Mouse (Mus musculus) midbrain, embryonic 11.5 days (tissue): ENCODE data around the gene Mdm2. TPM values are rescaled to one million over a fixed set of nuclear protein-coding genes. Genes with fewer than 3 reads are reported as not detected.

Experiments
- ATAC-seq: fragments of 200-750 bp; cut with Nextera tagmentation; 2 replicates; pipeline ENCODE4 v1.8.0; 2017; ENCODE audit warnings: moderate TSS enrichment, moderate library complexity; ENCODE audit not compliant: low FRiP score
- DNase-seq: peaks from one replicate; pipeline ENCODE4 v3.0.0; 2015; ENCODE audit warnings: low spot score; ENCODE audit errors: missing footprints
- H3K27ac ChIP-seq: fragments of 300-500 bp; sonication (generic); 2 replicates; pipeline ENCODE4 v1.5.1; 2014; ENCODE audit warnings: low read depth, low read length
- H3K27me3 ChIP-seq: fragments of 300-500 bp; sonication (generic); 2 replicates; pipeline ENCODE4 v1.6.1; 2014; ENCODE audit warnings: mild to moderate bottlenecking, low read length, moderate library complexity, mixed read lengths; ENCODE audit not compliant: control insufficient read depth, insufficient read depth
- H3K36me3 ChIP-seq: fragments of 300-500 bp; sonication (generic); 2 replicates; pipeline ENCODE4 v1.6.1; 2014; ENCODE audit warnings: mild to moderate bottlenecking, low read length, moderate library complexity, mixed read lengths; ENCODE audit not compliant: control insufficient read depth, insufficient read depth
- H3K4me1 ChIP-seq: fragments of 300-500 bp; sonication (generic); 2 replicates; pipeline ENCODE4 v1.6.1; 2014; ENCODE audit warnings: low read length; ENCODE audit not compliant: control insufficient read depth, insufficient read depth
- H3K4me2 ChIP-seq: fragments of 300-500 bp; sonication (generic); 2 replicates; pipeline ENCODE4 v1.6.1; 2014; ENCODE audit warnings: mild to moderate bottlenecking, moderate library complexity
- H3K4me3 ChIP-seq: fragments of 300-500 bp; sonication (generic); 2 replicates; pipeline ENCODE4 v1.5.1; 2014; ENCODE audit warnings: low read depth, low read length
- H3K9ac ChIP-seq: fragments of 300-500 bp; sonication (generic); 2 replicates; pipeline ENCODE4 v1.6.1; 2014; ENCODE audit warnings: low read length
- H3K9me3 ChIP-seq: fragments of 300-500 bp; sonication (generic); 2 replicates; pipeline ENCODE4 v1.6.1; 2016; ENCODE audit warnings: low read length; ENCODE audit not compliant: control insufficient read depth
- WGBS: fragments of 180-500 bp; shearing (Covaris S2); extraction: QIAGEN DNeasy Blood & Tissue Kit; methylation state at CpG from one replicate; pipeline ENCODE4 v1.1.7; 2014; 5-methylcytosine and 5-hydroxymethylcytosine counted together
- polyA plus RNA-seq: library from polyadenylated mRNA; unstranded; fragments of >200 nt; fragmentation: Nextera tagmentation; extraction: Ambion mirVana; gene quantifications from 2 replicates; pipeline ENCODE4 v1.2.1, GENCODE M21; 2014

The Mdm2 gene
- polyA plus RNA-seq, 1 experiment from 2014 or later, result 67.5 TPM

DNA sequence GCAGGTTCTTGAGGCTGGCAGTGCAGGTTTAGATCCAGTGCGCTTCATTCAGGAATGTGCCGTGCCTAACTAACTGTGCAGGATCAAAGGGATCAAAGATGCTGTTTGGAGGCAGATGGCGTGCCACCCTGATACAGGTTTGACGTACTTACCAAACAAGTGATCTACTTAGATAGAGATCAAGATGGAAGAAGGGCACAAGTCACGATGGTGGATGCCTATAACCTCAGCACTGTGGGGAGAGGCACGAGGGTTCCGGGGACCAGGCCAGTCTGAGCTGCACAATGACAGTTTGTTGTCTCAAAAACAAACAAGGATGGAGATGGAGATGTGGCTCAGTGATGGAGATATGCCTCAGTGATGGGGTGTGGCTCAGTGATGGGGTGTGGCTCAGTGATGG, 59.8 kb downstream of the Mdm2 start:
- Histone ChIP-seq H3K4me2 (no peak overlapping the region), H3K4me1 (no peaks in the 10 kb centered on the region), H3K27ac (no peak overlapping the region), H3K36me3 (no peaks in the 10 kb centered on the region), H3K9me3 (no peaks in the 10 kb centered on the region), H3K27me3 (no peaks in the 10 kb centered on the region), H3K4me3 (no peak overlapping the region), H3K9ac (no peak overlapping the region)
- WGBS, result 92% methylated on average over 7 of the region's 7 CpGs
- DNase-seq, result no peak
- no peak for ATAC-seq

DNA sequence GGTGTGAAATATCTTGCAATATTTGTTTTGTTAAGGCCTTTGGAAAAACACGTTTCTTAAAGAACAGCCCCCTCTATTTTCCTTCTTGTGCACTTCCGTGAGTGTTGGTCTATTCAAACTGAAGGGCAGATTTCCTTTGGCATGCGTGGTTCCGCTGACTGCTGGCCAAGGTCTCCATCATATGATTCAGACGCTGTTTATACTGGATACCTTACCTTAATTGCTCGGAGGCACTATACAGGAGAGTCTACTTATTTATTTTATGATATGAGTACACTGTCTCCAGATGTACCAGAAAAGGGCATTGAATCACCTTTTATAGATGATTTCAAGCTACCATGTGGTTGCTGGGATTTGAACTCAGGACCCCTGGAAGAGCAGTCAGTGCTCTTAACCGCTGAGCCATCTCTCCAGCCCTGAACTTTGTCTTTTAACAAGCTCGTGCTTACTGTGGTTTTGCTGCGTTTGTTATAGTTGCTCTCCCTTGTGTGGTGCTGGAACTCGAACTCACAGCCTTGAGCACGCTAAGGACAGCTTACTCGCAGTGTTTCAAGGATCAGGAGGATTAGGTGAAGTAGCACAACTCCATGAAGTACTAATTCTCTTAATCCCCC, 60.4 kb downstream of the Mdm2 start:
- Histone ChIP-seq H3K4me2 (no peak overlapping the region), H3K27ac (no peak overlapping the region), H3K4me1 (no peaks in the 10 kb centered on the region), H3K36me3 (no peaks in the 10 kb centered on the region), H3K4me3 (no peak overlapping the region), H3K9me3 (no peaks in the 10 kb centered on the region), H3K9ac (no peak overlapping the region), H3K27me3 (no peaks in the 10 kb centered on the region)
- no peak for DNase-seq
- no peak for ATAC-seq
- 88% methylated on average over 12 of the region's 12 CpGs for WGBS

GRCm38 (mm10) chr10:117649292-117650041, 61.1 kb downstream of the Mdm2 start:
- Histone ChIP-seq H3K9me3 (no peaks in the 10 kb centered on the region), H3K27me3 (no peaks in the 10 kb centered on the region), H3K4me3 (no peak overlapping the region), H3K4me2 (no peak overlapping the region), H3K27ac (no peak overlapping the region), H3K4me1 (no peaks in the 10 kb centered on the region), H3K9ac (no peak overlapping the region), H3K36me3 (no peaks in the 10 kb centered on the region)
- DNase-seq, result no peak
- WGBS, result 89% methylated on average over 11 of the region's 11 CpGs
- ATAC-seq, result no peak

DNA sequence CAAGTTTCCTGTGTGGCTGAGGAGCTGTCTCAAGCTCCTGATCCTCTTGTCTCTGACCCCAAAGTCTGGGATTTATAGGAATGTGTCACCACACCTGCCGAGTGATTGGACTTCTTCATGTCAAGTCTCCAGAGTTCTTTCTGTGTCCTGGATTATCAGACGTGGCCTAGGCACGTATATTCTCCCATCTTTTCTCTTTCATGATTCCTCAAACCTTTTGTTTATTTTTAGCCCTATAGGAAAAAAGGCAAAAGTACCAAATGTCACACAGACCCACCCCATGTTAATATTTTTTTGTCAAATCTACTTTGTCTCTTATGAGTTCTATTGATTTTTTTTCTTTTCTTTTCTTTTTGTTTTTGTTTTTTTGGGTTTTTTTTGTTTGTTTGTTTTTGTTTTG, 61.9 kb downstream of the Mdm2 start:
- no peaks in the 10 kb centered on the region for H3K36me3 ChIP-seq
- H3K4me2 ChIP-seq, result no peak overlapping the region
- no peak overlapping the region for H3K4me3 ChIP-seq
- no peak for ATAC-seq
- H3K4me1 ChIP-seq, result no peaks in the 10 kb centered on the region
- no peak overlapping the region for H3K27ac ChIP-seq
- DNase-seq, result no peak
- no peaks in the 10 kb centered on the region for H3K27me3 ChIP-seq
- WGBS, result 82% methylated on average over 3 of the region's 3 CpGs
- no peaks in the 10 kb centered on the region for H3K9me3 ChIP-seq
- no peak overlapping the region for H3K9ac ChIP-seq

- Histone ChIP-seq H3K27ac (no peak overlapping the region), H3K9ac (no peak overlapping the region), H3K36me3 (no peaks in the 10 kb centered on the region), H3K4me1 (no peaks in the 10 kb centered on the region), H3K9me3 (no peaks in the 10 kb centered on the region), H3K27me3 (no peaks in the 10 kb centered on the region), H3K4me2 (no peak overlapping the region), H3K4me3 (no peak overlapping the region)
- ATAC-seq (no peak), DNase-seq (no peak)
- WGBS, result 84% methylated on average over 2 of the region's 2 CpGs
These were observed 62.5 kb downstream of the Mdm2 start for GRCm38 (mm10) chr10:117647964-117648472.

- WGBS, result 64% methylated on average over 13 of the region's 13 CpGs
- no peak overlapping the region for H3K27ac ChIP-seq
- ATAC-seq (peak; percentile 61; the same call in 1 of the 2 replicates), DNase-seq (no peak)
- no peak overlapping the region for H3K4me3 ChIP-seq
- H3K36me3 ChIP-seq, result no peaks in the 10 kb centered on the region
- H3K4me2 ChIP-seq, result no peak overlapping the region
- H3K4me1 ChIP-seq, result no peaks in the 10 kb centered on the region
- no peaks in the 10 kb centered on the region for H3K9me3 ChIP-seq
- H3K9ac ChIP-seq, result no peak overlapping the region
- H3K27me3 ChIP-seq, result no peaks in the 10 kb centered on the region
These were observed 63.4 kb downstream of the Mdm2 start for GRCm38 (mm10) chr10:117647158-117647505.

DNA sequence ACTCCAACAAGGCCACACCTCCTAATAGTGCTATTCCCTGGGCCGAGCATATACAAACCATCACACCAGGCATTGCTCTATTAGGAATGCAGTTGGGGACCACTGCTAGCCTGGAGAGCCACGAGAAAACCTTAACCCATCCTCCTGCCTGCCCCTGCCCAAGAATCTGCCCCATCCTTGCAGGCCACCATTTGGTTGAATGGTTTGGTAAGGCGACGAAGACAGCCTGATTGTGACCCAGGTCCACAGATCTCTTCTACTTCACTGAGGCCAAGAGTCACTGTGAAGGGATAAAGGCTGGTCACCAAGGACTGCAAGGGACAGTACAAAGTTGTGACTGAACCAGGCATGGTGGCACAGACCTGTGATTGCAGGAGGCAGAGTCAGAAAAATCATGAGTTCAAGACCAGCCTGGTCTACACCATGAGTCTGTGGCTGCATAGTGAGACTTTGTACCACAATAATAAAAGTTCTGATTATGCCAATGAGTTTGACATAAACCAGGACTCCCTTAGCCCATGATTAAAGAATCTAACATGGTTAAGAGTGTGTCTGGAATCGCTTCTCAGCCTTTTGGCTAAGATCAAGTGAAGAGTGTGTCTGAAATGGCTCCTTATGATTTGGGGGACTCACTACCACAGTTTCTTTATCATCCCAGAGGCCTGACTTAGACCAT, 63.9 kb downstream of the Mdm2 start:
- H3K36me3 ChIP-seq, result no peaks in the 10 kb centered on the region
- no peaks in the 10 kb centered on the region for H3K9me3 ChIP-seq
- DNase-seq (no peak), ATAC-seq (no peak)
- H3K4me2 ChIP-seq, result no peak overlapping the region
- H3K9ac ChIP-seq, result no peak overlapping the region
- no peaks in the 10 kb centered on the region for H3K27me3 ChIP-seq
- no peaks in the 10 kb centered on the region for H3K4me1 ChIP-seq
- WGBS, result 87% methylated on average over 5 of the region's 5 CpGs
- no peak overlapping the region for H3K27ac ChIP-seq
- no peak overlapping the region for H3K4me3 ChIP-seq

DNA sequence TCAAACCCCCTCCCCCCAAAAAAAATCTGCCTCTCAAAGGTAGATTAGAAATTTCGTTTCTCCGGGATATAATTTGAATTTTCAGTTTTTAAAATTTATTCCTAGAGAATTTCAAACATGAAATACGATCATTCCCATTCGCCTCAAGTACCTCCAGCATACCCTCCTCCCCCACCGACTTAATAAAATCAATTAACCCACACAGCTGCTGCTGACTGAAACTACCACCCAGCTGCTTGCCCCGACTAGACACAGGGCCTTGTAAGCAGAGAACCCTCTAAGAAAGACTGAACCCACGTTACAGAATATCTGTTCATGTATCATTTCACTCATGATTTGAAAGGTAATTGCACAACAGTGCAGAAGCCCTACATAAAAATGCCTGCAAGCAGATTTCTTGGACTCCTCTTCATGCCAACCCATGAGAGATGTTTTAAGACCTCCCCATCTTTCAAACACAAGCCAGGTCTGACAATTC, 65.0 kb downstream of the Mdm2 start:
- Histone ChIP-seq H3K36me3 (no peaks in the 10 kb centered on the region), H3K9me3 (no peaks in the 10 kb centered on the region), H3K27ac (no peak overlapping the region), H3K27me3 (no peaks in the 10 kb centered on the region), H3K4me1 (no peaks in the 10 kb centered on the region), H3K9ac (no peak overlapping the region), H3K4me3 (no peak overlapping the region), H3K4me2 (no peak overlapping the region)
- ATAC-seq (no peak), DNase-seq (no peak)
- WGBS, result 85% methylated on average over 7 of the region's 7 CpGs

DNA sequence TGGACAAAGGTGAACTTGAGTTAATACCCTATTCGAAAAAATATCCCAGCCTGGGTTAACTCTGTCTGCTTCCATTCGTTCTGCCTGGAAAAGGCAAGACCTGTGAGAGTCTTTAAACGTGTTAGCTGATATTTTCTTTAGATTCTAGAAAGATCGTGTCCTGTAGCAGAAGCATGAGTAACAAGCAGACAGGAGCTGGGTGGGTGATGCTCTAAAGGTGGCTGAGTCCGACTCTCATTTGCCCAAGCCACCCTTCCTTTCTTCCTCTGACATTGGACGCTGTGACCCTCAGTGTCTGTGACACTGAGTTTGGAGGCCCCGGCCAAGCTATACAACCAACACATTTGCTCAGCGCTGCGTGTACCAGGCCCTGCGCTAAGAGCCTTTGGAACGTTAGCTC, 65.7 kb downstream of the Mdm2 start:
- H3K27me3 ChIP-seq, result no peaks in the 10 kb centered on the region
- 91% methylated on average over 11 of the region's 11 CpGs for WGBS
- DNase-seq (no peak), ATAC-seq (no peak)
- no peak overlapping the region for H3K4me2 ChIP-seq
- H3K9ac ChIP-seq, result no peak overlapping the region
- no peaks in the 10 kb centered on the region for H3K36me3 ChIP-seq
- H3K9me3 ChIP-seq, result no peaks in the 10 kb centered on the region
- no peak overlapping the region for H3K27ac ChIP-seq
- no peaks in the 10 kb centered on the region for H3K4me1 ChIP-seq
- H3K4me3 ChIP-seq, result no peak overlapping the region
